Mouse (Mus musculus) limb, embryonic 15.5 days (tissue): ENCODE data around the gene Mical3. TPM values are rescaled to one million over a fixed set of nuclear protein-coding genes. Genes with fewer than 3 reads are reported as not detected.

Experiments used
- ATAC-seq: fragments of 200-750 bp; cut with Nextera tagmentation; 2 replicates; pipeline ENCODE4 v1.8.0; 2017; ENCODE audit warnings: low read depth, moderate TSS enrichment; ENCODE audit not compliant: insufficient number of reproducible peaks, low FRiP score, low TSS enrichment
- H3K27ac ChIP-seq: fragments of 300-500 bp; sonication (generic); 2 replicates; pipeline ENCODE4 v1.5.1; 2015; ENCODE audit warnings: moderate library complexity, mild to moderate bottlenecking, inconsistent platforms
- H3K27me3 ChIP-seq: fragments of 300-500 bp; sonication (generic); 2 replicates; pipeline ENCODE4 v1.6.1; 2015; ENCODE audit warnings: inconsistent platforms
- H3K36me3 ChIP-seq: fragments of 300-500 bp; sonication (generic); 2 replicates; pipeline ENCODE4 v1.6.1; 2015; ENCODE audit warnings: inconsistent platforms
- H3K4me1 ChIP-seq: fragments of 300-500 bp; sonication (generic); 2 replicates; pipeline ENCODE4 v1.6.1; 2015; ENCODE audit warnings: inconsistent platforms
- H3K4me2 ChIP-seq: fragments of 300-500 bp; sonication (generic); 2 replicates; pipeline ENCODE4 v1.6.1; 2015; ENCODE audit warnings: mild to moderate bottlenecking, inconsistent platforms
- H3K4me3 ChIP-seq: fragments of 300-500 bp; sonication (generic); 2 replicates; pipeline ENCODE4 v1.5.1; 2015; ENCODE audit warnings: mild to moderate bottlenecking, inconsistent platforms
- H3K9ac ChIP-seq: fragments of 300-500 bp; sonication (generic); 2 replicates; pipeline ENCODE4 v1.6.1; 2015; ENCODE audit warnings: inconsistent platforms
- H3K9me3 ChIP-seq: fragments of 300-500 bp; sonication (generic); 2 replicates; pipeline ENCODE4 v1.6.1; 2016; ENCODE audit warnings: inconsistent platforms
- WGBS: fragments of 180-500 bp; shearing (Covaris S2); methylation state at CpG from one replicate; pipeline ENCODE4 v1.1.7; 2015; 5-methylcytosine and 5-hydroxymethylcytosine counted together
- polyA plus RNA-seq: library from polyadenylated mRNA; unstranded; fragments of >200 nt; fragmentation: Nextera tagmentation; extraction: Ambion mirVana; gene quantifications from 2 replicates; pipeline ENCODE4 v1.2.1, GENCODE M21; 2015

Mical3 gene
- polyA plus RNA-seq, 1 experiment from 2014 or later = 9.7 TPM

GRCm38 (mm10) chr6:121014339-121014738, 116.5 kb downstream of the Mical3 start:
- Histone ChIP-seq H3K4me1 (0 out of 2 replicates have a peak, but pooled peaks cover 7% of the 10 kb centered on the region), H3K36me3 (peaks cover 22% of the 10 kb centered on the region), H3K27me3 (no peaks in the 10 kb centered on the region), H3K4me3 (no peak overlapping the region), H3K4me2 (no peak overlapping the region), H3K9me3 (no peaks in the 10 kb centered on the region), H3K9ac (no peak overlapping the region), H3K27ac (no peak overlapping the region)
- 74% methylated on average over 11 of the region's 11 CpGs for WGBS
- 0 out of 2 replicates have a peak, but pooled peaks have one; percentile 7 for ATAC-seq

DNA sequence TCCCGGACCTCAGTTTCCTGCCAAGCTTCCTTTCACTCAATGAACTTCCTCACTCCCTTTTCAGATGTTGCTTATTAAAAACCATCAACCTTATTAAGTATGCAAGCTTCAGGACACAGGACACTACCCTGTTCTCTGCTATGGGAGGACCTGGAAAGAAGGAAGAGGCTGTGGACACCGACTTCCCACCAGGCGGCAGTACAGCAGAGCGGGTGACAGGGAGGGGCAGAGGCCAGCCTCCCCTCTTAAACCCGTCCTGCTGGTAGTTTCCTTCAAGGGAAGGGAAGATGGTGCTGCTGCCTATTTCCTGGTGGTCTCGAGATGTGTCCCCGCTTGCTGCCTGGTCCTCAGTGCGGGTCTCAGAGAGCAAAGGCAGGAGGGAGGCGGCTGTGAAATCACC, 117.0 kb downstream of the Mical3 start:
- Histone ChIP-seq H3K4me1 (0 out of 2 replicates have a peak, but pooled peaks cover 7% of the 10 kb centered on the region), H3K4me2 (no peak overlapping the region), H3K9me3 (no peaks in the 10 kb centered on the region), H3K4me3 (no peak overlapping the region), H3K27ac (no peak overlapping the region), H3K9ac (no peak overlapping the region), H3K27me3 (no peaks in the 10 kb centered on the region), H3K36me3 (peaks cover 16% of the 10 kb centered on the region)
- 45% methylated on average over 9 of the region's 9 CpGs for WGBS
- ATAC-seq = no peak

DNA sequence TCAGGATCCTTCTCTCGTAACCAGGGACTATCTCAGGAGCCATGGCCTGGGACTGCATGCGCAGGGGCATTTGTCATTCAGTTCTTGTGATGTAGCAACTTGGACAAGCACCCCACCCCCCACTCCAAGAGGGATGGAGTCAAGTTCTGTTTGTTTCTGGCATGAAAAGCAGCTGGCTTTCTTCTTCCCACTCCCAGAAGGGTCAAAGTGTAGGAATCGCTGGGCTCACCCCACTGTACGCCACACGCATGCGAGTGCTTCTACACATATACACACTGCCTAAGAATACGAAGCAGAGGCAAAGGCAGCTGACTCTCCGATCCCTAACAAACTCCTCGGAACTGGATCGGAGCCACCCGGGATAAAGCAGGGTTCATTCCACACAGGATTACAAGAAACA, 119.1 kb downstream of the Mical3 start:
- WGBS = 89% methylated on average over 11 of the region's 11 CpGs
- no peak overlapping the region for H3K27ac ChIP-seq
- ATAC-seq = no peak

GRCm38 (mm10) chr6:121009651-121010050, 121.1 kb downstream of the Mical3 start:
- H3K9me3 ChIP-seq = no peaks in the 10 kb centered on the region
- 94% methylated on average over 8 of the region's 8 CpGs for WGBS
- H3K4me3 ChIP-seq = no peak overlapping the region
- no peaks in the 10 kb centered on the region for H3K4me1 ChIP-seq
- ATAC-seq = no peak
- H3K4me2 ChIP-seq = no peak overlapping the region
- no peak overlapping the region for H3K27ac ChIP-seq
- H3K9ac ChIP-seq = no peak overlapping the region
- peaks cover 13% of the 10 kb centered on the region for H3K36me3 ChIP-seq
- no peaks in the 10 kb centered on the region for H3K27me3 ChIP-seq

More for the DNA sequence above, 119.1 kb downstream of the Mical3 start:
- no peak overlapping the region for H3K4me3 ChIP-seq
- no peaks in the 10 kb centered on the region for H3K9me3 ChIP-seq
- peaks cover 13% of the 10 kb centered on the region for H3K36me3 ChIP-seq
- no peaks in the 10 kb centered on the region for H3K27me3 ChIP-seq
- no peaks in the 10 kb centered on the region for H3K4me1 ChIP-seq
- H3K9ac ChIP-seq = no peak overlapping the region
- H3K4me2 ChIP-seq = no peak overlapping the region

DNA sequence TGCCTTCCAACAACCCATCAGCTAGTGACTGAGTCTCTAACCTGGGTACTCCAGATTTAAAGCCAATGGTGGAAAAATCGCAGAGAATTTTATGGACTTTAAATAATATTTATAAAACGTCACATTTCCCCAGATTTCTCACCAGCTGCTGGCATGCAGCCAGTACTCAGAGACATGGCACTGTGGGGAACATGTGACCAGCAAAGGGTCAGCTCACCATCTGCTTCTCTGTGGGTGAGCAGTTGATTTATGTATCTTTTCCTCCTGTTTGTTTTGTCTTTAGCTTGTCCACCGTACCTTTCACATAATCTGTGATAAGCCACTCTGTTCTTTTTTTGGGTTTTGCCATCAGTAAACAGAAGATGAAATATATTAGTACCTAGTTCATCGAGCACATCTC, 125.8 kb downstream of the Mical3 start:
- H3K9me3 ChIP-seq = no peaks in the 10 kb centered on the region
- H3K4me3 ChIP-seq = no peak overlapping the region
- H3K27ac ChIP-seq = no peak overlapping the region
- WGBS = 54% methylated on average over 4 of the region's 4 CpGs
- H3K27me3 ChIP-seq = no peaks in the 10 kb centered on the region
- H3K36me3 ChIP-seq = peaks cover 12% of the 10 kb centered on the region
- ATAC-seq = no peak
- H3K4me2 ChIP-seq = no peak overlapping the region
- H3K9ac ChIP-seq = no peak overlapping the region
- H3K4me1 ChIP-seq = 0 out of 2 replicates have a peak, but pooled peaks cover under 1% of the 10 kb centered on the region

- Histone ChIP-seq H3K9me3 (no peaks in the 10 kb centered on the region), H3K27me3 (no peaks in the 10 kb centered on the region), H3K4me2 (no peak overlapping the region), H3K4me3 (no peak overlapping the region), H3K9ac (no peak overlapping the region), H3K27ac (no peak overlapping the region), H3K4me1 (peaks cover 13% of the 10 kb centered on the region), H3K36me3 (peaks cover 12% of the 10 kb centered on the region; the same call in 1 of the 2 replicates)
- 80% methylated on average over 3 of the region's 3 CpGs for WGBS
- no peak for ATAC-seq
These were observed 127.8 kb downstream of the Mical3 start for GRCm38 (mm10) chr6:121002952-121003351.

DNA sequence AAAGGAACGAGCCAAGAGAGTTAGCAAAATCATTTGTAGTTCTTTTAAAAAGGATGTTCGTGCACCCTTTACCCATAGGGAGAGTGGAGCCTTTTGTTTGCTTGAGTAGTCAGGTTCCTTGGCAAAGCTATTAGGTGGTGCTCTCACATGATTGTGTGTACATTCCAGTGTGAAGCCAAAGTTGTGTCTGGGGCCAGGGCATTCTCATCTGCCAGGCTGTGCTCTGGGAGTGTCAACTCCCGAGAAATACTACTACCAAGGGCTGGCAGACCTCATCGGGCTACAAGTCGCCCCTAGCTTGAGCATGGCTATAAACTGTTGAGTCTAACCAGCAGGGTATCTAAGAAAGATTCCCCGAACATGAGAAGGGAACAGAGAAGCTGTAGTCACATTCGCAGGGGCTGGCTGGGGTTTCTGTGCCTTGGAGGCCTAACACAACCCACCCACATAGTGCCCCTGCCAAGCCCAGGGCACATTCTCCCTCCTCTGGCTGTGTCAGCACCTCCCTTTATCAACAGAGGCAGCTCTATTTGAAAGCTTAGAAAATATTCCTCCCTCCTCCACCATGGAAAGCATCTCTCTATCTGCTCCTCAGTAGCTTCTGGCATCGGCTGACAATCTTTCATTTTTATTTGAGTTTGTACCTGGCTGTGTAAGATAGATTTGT, 130.8 kb downstream of the Mical3 start:
- Histone ChIP-seq H3K27me3 (no peaks in the 10 kb centered on the region), H3K4me1 (peaks cover 15% of the 10 kb centered on the region), H3K36me3 (peaks cover 9% of the 10 kb centered on the region; the same call in 1 of the 2 replicates), H3K9me3 (no peaks in the 10 kb centered on the region), H3K9ac (no peak overlapping the region), H3K27ac (0 out of 2 replicates have a peak overlapping the region, but pooled peaks have one; percentile 27), H3K4me3 (no peak overlapping the region), H3K4me2 (no peak overlapping the region)
- ATAC-seq = no peak
- WGBS = 80% methylated on average over 8 of the region's 8 CpGs

- Histone ChIP-seq H3K4me1 (peaks cover 15% of the 10 kb centered on the region), H3K4me3 (no peak overlapping the region), H3K36me3 (peaks cover 9% of the 10 kb centered on the region; the same call in 1 of the 2 replicates), H3K9ac (no peak overlapping the region), H3K27me3 (no peaks in the 10 kb centered on the region), H3K9me3 (no peaks in the 10 kb centered on the region), H3K27ac (no peak overlapping the region), H3K4me2 (no peak overlapping the region)
- no peak for ATAC-seq
- WGBS = 55% methylated on average over 5 of the region's 5 CpGs
These were observed 131.7 kb downstream of the Mical3 start for GRCm38 (mm10) chr6:120999087-120999486.

GRCm38 (mm10) chr6:120996607-120997006, 134.2 kb downstream of the Mical3 start:
- H3K9ac ChIP-seq = no peak overlapping the region
- ATAC-seq = no peak

DNA sequence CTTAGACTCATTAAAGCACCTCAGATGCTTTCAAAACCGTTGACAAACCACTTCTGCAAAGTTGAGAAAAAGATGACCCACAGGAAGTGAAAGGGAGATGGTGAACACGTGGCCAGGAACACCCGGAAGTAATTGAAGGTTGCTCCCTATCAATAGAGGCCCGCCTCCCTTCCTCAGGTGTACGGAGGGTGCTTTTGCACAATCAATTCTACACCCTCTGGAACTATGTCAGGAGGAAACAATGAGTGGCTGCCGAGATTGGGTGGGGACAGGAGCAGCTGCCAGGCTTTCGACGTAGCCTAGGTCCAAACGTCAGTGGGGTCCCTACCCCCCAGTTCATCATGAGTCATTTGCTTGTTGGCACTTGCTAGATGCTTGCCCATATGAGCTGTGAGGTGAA, 135.3 kb downstream of the Mical3 start:
- 80% methylated on average over 9 of the region's 9 CpGs for WGBS
- H3K9ac ChIP-seq = no peak overlapping the region
- no peaks in the 10 kb centered on the region for H3K27me3 ChIP-seq
- H3K4me2 ChIP-seq = no peak overlapping the region
- H3K9me3 ChIP-seq = no peaks in the 10 kb centered on the region
- H3K4me1 ChIP-seq = peaks cover 15% of the 10 kb centered on the region
- no peak for ATAC-seq
- H3K27ac ChIP-seq = no peak overlapping the region
- no peaks in the 10 kb centered on the region for H3K36me3 ChIP-seq
- no peak overlapping the region for H3K4me3 ChIP-seq

More at GRCm38 (mm10) chr6:120996607-120997006, 134.2 kb downstream of the Mical3 start:
- Histone ChIP-seq H3K4me2 (no peak overlapping the region), H3K9me3 (no peaks in the 10 kb centered on the region), H3K4me3 (no peak overlapping the region), H3K4me1 (peaks cover 15% of the 10 kb centered on the region), H3K36me3 (peaks cover 5% of the 10 kb centered on the region; the same call in 1 of the 2 replicates), H3K27ac (no peak overlapping the region), H3K27me3 (no peaks in the 10 kb centered on the region)
- 82% methylated on average over 6 of the region's 6 CpGs for WGBS

DNA sequence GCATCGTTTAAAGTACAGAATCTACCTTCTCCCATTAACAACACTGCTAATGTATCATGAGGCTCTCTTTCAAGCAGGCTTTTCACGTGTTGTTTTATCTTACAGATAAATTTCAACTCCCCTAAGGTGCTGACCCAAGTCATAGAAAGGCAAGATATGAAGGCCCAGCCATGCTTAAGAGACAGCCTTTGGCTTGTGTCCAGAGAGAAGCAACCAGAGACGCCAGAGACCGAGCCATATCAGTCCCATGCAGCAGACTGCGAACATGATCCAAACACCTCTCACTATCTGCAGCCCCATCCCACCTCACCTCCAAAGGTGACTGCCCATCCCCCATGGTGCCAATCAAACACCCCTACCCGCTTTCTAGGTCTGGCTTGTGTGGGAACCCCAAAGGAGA, 138.9 kb downstream of the Mical3 start:
- Histone ChIP-seq H3K9me3 (no peaks in the 10 kb centered on the region), H3K4me1 (peaks cover 4% of the 10 kb centered on the region), H3K27ac (no peak overlapping the region), H3K4me3 (no peak overlapping the region), H3K4me2 (no peak overlapping the region), H3K27me3 (no peaks in the 10 kb centered on the region), H3K36me3 (no peaks in the 10 kb centered on the region), H3K9ac (no peak overlapping the region)
- no peak for ATAC-seq
- 87% methylated on average over 6 of the region's 6 CpGs for WGBS

GRCm38 (mm10) chr6:120987571-120988084, 143.2 kb downstream of the Mical3 start:
- peaks cover 4% of the 10 kb centered on the region; the same call in 1 of the 2 replicates for H3K36me3 ChIP-seq
- 0 out of 2 replicates have a peak overlapping the region, but pooled peaks have one; percentile 4 for H3K27ac ChIP-seq
- H3K27me3 ChIP-seq = no peaks in the 10 kb centered on the region
- WGBS = 24% methylated on average over 10 of the region's 10 CpGs
- no peak overlapping the region for H3K9ac ChIP-seq
- H3K9me3 ChIP-seq = no peaks in the 10 kb centered on the region
- no peak overlapping the region for H3K4me2 ChIP-seq
- peaks cover 4% of the 10 kb centered on the region for H3K4me1 ChIP-seq
- no peak overlapping the region for H3K4me3 ChIP-seq
- ATAC-seq = peak; percentile 59; the same call in 1 of the 2 replicates
